Mouse (Mus musculus) embryo, embryonic 10.5 days (tissue): ENCODE measurements around the gene Taok3.
"Not testable (repeated sequence)": the region's sequence is repeated elsewhere in the genome, so short reads cannot be mapped to it uniquely, and the experiment has no call there.

Experiments
- DNase-seq: peaks from one replicate; pipeline ENCODE4 v3.0.0-alpha.2; 2015; ENCODE audit warnings: low spot score

Taok3 gene

GRCm38 (mm10) chr5:117264701-117265100 is 144.8 kb downstream of the Taok3 start:
- peak; percentile 70 for DNase-seq

- DNase-seq = no peak
Observed at GRCm38 (mm10) chr5:117267913-117268312, 148.0 kb downstream of the Taok3 start.

GRCm38 (mm10) chr5:117268749-117269148 is 148.8 kb downstream of the Taok3 start:
- no peak for DNase-seq

GRCm38 (mm10) chr5:117269395-117269794 is 149.5 kb downstream of the Taok3 start:
- no peak for DNase-seq

GRCm38 (mm10) chr5:117271945-117272344 is 152.0 kb downstream of the Taok3 start:
- no peak for DNase-seq

GRCm38 (mm10) chr5:117274817-117275216 is 154.9 kb downstream of the Taok3 start:
- DNase-seq = peak; percentile 15

GRCm38 (mm10) chr5:117277784-117278183 is 157.9 kb downstream of the Taok3 start:
- no peak for DNase-seq

GRCm38 (mm10) chr5:117278809-117279668 is 159.1 kb downstream of the Taok3 start:
- DNase-seq = no peak

GRCm38 (mm10) chr5:117279669-117280050 is 159.7 kb downstream of the Taok3 start:
- no peak for DNase-seq

- no peak for DNase-seq
Observed at GRCm38 (mm10) chr5:117281536-117281935, 161.6 kb downstream of the Taok3 start.

- DNase-seq = no peak
Observed at GRCm38 (mm10) chr5:117282360-117282759, 162.4 kb downstream of the Taok3 start.

GRCm38 (mm10) chr5:117284029-117284428 is 164.1 kb downstream of the Taok3 start:
- DNase-seq = no peak

GRCm38 (mm10) chr5:117284682-117285081 is 164.8 kb downstream of the Taok3 start:
- DNase-seq = no peak

- no peak for DNase-seq
Observed at GRCm38 (mm10) chr5:117285266-117285665, 165.3 kb downstream of the Taok3 start.

- peak; percentile 11 for DNase-seq
Observed at GRCm38 (mm10) chr5:117286286-117286685, 166.4 kb downstream of the Taok3 start.

- peak; percentile 98 for DNase-seq
Observed at GRCm38 (mm10) chr5:117286831-117287822, 167.2 kb downstream of the Taok3 start, which contains the start of gene Pebp1. Gene Pebp1 (minus strand): TSS chr5:117287625.

- no peak for DNase-seq
Observed at GRCm38 (mm10) chr5:117289646-117290045, 169.7 kb downstream of the Taok3 start.

- no peak for DNase-seq
Observed at GRCm38 (mm10) chr5:117290081-117290480, 170.2 kb downstream of the Taok3 start.

- DNase-seq = no peak
Observed at GRCm38 (mm10) chr5:117291312-117291711, 171.4 kb downstream of the Taok3 start.

- no peak for DNase-seq
Observed at GRCm38 (mm10) chr5:117292547-117292946, 172.6 kb downstream of the Taok3 start.

GRCm38 (mm10) chr5:117293776-117294175 is 173.8 kb downstream of the Taok3 start:
- not testable (repeated sequence) for DNase-seq

- no peak for DNase-seq
Observed at GRCm38 (mm10) chr5:117295011-117295410, 175.1 kb downstream of the Taok3 start.

GRCm38 (mm10) chr5:117302899-117303298 is 183.0 kb downstream of the Taok3 start:
- no peak for DNase-seq
